Mouse (Mus musculus): ENCODE measurements around the gene Adgrg6.
A peak's percentile ranks its signal among the peaks of the same experiment; 100 is the strongest.

Adgrg6 gene

GRCm38 (mm10) chr10:14483257-14483656 is 62.2 kb downstream of the Adgrg6 start:
- DNase-seq: no peak

GRCm38 (mm10) chr10:14482483-14482882 is 63.0 kb downstream of the Adgrg6 start:
- DNase-seq: no peak

GRCm38 (mm10) chr10:14480928-14481327 is 64.5 kb downstream of the Adgrg6 start:
- DNase-seq: no peak

GRCm38 (mm10) chr10:14476393-14476792 is 69.1 kb downstream of the Adgrg6 start:
- DNase-seq: no peak

GRCm38 (mm10) chr10:14475641-14476040 is 69.8 kb downstream of the Adgrg6 start:
- no peak for DNase-seq

GRCm38 (mm10) chr10:14474541-14475305 is 70.7 kb downstream of the Adgrg6 start:
- DNase-seq: no peak

- DNase-seq: no peak
Observed at GRCm38 (mm10) chr10:14471039-14471550, 74.4 kb downstream of the Adgrg6 start.

GRCm38 (mm10) chr10:14468623-14469022 is 76.8 kb downstream of the Adgrg6 start:
- no peak for DNase-seq

GRCm38 (mm10) chr10:14463796-14464511 is 81.5 kb downstream of the Adgrg6 start:
- DNase-seq: peak; percentile 44 to 48

GRCm38 (mm10) chr10:14460933-14461514 is 84.4 kb downstream of the Adgrg6 start:
- DNase-seq: no peak

- no peak for DNase-seq
Observed at GRCm38 (mm10) chr10:14460252-14460932, 85.1 kb downstream of the Adgrg6 start.

GRCm38 (mm10) chr10:14459819-14460218 is 85.6 kb downstream of the Adgrg6 start:
- no peak for DNase-seq

- DNase-seq: no peak
Observed at GRCm38 (mm10) chr10:14459330-14459729, 86.1 kb downstream of the Adgrg6 start.

GRCm38 (mm10) chr10:14454481-14454880 is 91.0 kb downstream of the Adgrg6 start:
- no peak for DNase-seq

- DNase-seq: no peak
Observed at GRCm38 (mm10) chr10:14451811-14452210, 93.6 kb downstream of the Adgrg6 start.

- DNase-seq: no peak
Observed at GRCm38 (mm10) chr10:14450073-14450472, 95.4 kb downstream of the Adgrg6 start.

- DNase-seq: no peak
Observed at GRCm38 (mm10) chr10:14445590-14446291, 99.7 kb downstream of the Adgrg6 start.

GRCm38 (mm10) chr10:14440860-14441579 is 104.4 kb downstream of the Adgrg6 start:
- DNase-seq: no peak

GRCm38 (mm10) chr10:14404070-14404469 is 141.4 kb downstream of the Adgrg6 start:
- DNase-seq: peak in 1 of 2 experiments; percentile 71

GRCm38 (mm10) chr10:14401744-14402143 is 143.7 kb downstream of the Adgrg6 start:
- peak in 1 of 2 experiments; percentile 43 for DNase-seq

GRCm38 (mm10) chr10:14391025-14391639 is 154.3 kb downstream of the Adgrg6 start:
- DNase-seq: peak; percentile 50 to 82
